Mouse (Mus musculus): ENCODE measurements around the gene Gm6217.
"Not testable (repeated sequence)": the region's sequence is repeated elsewhere in the genome, so short reads cannot be mapped to it uniquely, and the experiment has no call there.

Gene Gm6217

GRCm38 (mm10) chr1:82931326-82931725 lies at the start of gene Gm6217:
Gm6217 (minus strand) TSS chr1:82931399.
- DNase-seq (ENCODE audit: low read depth): not testable (repeated sequence)

- peak; percentile 52 for DNase-seq (ENCODE audit: low read depth)
Measured at GRCm38 (mm10) chr1:82977840-82978239, 46.6 kb upstream of the Gm6217 start.

- no peak for DNase-seq (ENCODE audit: low read depth)
Measured at GRCm38 (mm10) chr1:82975750-82976149, 44.6 kb upstream of the Gm6217 start.

GRCm38 (mm10) chr1:82974342-82974741 lies 43.1 kb upstream of the Gm6217 start:
- no peak for DNase-seq (ENCODE audit: low read depth)

- no peak for DNase-seq (ENCODE audit: low read depth)
Measured at GRCm38 (mm10) chr1:82973901-82974300, 42.7 kb upstream of the Gm6217 start.

GRCm38 (mm10) chr1:82973244-82973643 lies 42.0 kb upstream of the Gm6217 start:
- DNase-seq (ENCODE audit: low read depth): no peak

- peak; percentile 53 for DNase-seq (ENCODE audit: low read depth)
Measured at GRCm38 (mm10) chr1:82972046-82972445, 40.8 kb upstream of the Gm6217 start.

GRCm38 (mm10) chr1:82966413-82966812 lies 35.2 kb upstream of the Gm6217 start:
- DNase-seq (ENCODE audit: low read depth): no peak

- DNase-seq (ENCODE audit: low read depth): no peak
Measured at GRCm38 (mm10) chr1:82959870-82960385, 28.7 kb upstream of the Gm6217 start, which contains the start of gene Gm47955. Gm47955 (plus strand) TSS chr1:82960286.

GRCm38 (mm10) chr1:82955913-82956312 lies 24.7 kb upstream of the Gm6217 start, which contains the start of gene Gm7544:
Gm7544 (minus strand) TSS chr1:82956013.
- not testable (repeated sequence) for DNase-seq (ENCODE audit: low read depth)

GRCm38 (mm10) chr1:82948601-82949000 lies 17.4 kb upstream of the Gm6217 start:
- no peak for DNase-seq (ENCODE audit: low read depth)

- DNase-seq (ENCODE audit: low read depth): not testable (repeated sequence)
Measured at GRCm38 (mm10) chr1:82946029-82946428, 14.8 kb upstream of the Gm6217 start.

- DNase-seq (ENCODE audit: low read depth): not testable (repeated sequence)
Measured at GRCm38 (mm10) chr1:82943295-82943694, 12.1 kb upstream of the Gm6217 start, which contains the start of gene A030003K21Rik. A030003K21Rik (minus strand) TSS chr1:82943388.

GRCm38 (mm10) chr1:82942505-82942904 lies 11.3 kb upstream of the Gm6217 start:
- not testable (repeated sequence) for DNase-seq (ENCODE audit: low read depth)

- DNase-seq (ENCODE audit: low read depth): no peak
Measured at GRCm38 (mm10) chr1:82938666-82939065, 7.5 kb upstream of the Gm6217 start.

GRCm38 (mm10) chr1:82930558-82930957 lies 641 bp downstream of the Gm6217 start:
- not testable (repeated sequence) for DNase-seq (ENCODE audit: low read depth)

- DNase-seq (ENCODE audit: low read depth): no peak
Measured at GRCm38 (mm10) chr1:82924650-82925049, 6.5 kb downstream of the Gm6217 start, which contains the start of gene A030014E15Rik. A030014E15Rik (plus strand) TSS chr1:82924917.

GRCm38 (mm10) chr1:82913434-82913833 lies 17.8 kb downstream of the Gm6217 start:
- not testable (repeated sequence) for DNase-seq (ENCODE audit: low read depth)

- peak; percentile 37 for DNase-seq (ENCODE audit: low read depth)
Measured at GRCm38 (mm10) chr1:82913025-82913424, 18.2 kb downstream of the Gm6217 start, which contains the start of gene A030005L19Rik. A030005L19Rik (plus strand) TSS chr1:82913325.

GRCm38 (mm10) chr1:82905886-82906285 lies 25.3 kb downstream of the Gm6217 start:
- DNase-seq (ENCODE audit: low read depth): no peak

- DNase-seq (ENCODE audit: low read depth): no peak
Measured at GRCm38 (mm10) chr1:82901201-82901600, 30.0 kb downstream of the Gm6217 start.

GRCm38 (mm10) chr1:82900567-82900966 lies 30.6 kb downstream of the Gm6217 start:
- no peak for DNase-seq (ENCODE audit: low read depth)

GRCm38 (mm10) chr1:82893269-82893668 lies 37.9 kb downstream of the Gm6217 start:
- no peak for DNase-seq (ENCODE audit: low read depth)

All from NIH3T3 (cell line).